Mouse (Mus musculus): Measurements from ENCODE around the gene Slc9a3r2.

Gene Slc9a3r2

GRCm38 (mm10) chr17:24593992-24594890 is 55.9 kb downstream of the Slc9a3r2 start:
- no peak for DNase-seq (ENCODE audit: low spot score in 2 of 2)

- no peak for DNase-seq (ENCODE audit: low spot score in 2 of 2)
Observed at GRCm38 (mm10) chr17:24593248-24593647, 56.9 kb downstream of the Slc9a3r2 start.

DNA sequence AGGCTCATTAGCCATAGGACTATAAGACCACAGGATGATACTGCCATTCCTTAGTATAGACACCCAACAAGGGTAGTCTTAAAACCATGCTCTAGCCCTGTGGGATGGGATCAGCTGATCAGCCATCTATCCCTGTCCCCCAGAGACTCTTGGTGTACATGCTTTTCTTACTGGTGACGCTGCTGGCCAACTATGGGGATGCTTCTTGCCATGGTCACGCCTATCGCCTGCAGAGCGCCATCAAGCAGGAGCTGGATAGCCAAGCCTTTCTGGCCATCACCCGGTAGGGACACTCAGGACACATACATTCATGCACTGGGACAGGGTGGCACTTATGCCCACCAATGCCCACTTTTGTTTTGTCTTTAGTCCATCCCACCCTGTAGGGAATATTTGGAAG is 58.4 kb downstream of the Slc9a3r2 start:
- no peak for DNase-seq (ENCODE audit: low spot score in 2 of 2)

- DNase-seq (ENCODE audit: low spot score in 2 of 2), result no peak
Observed at GRCm38 (mm10) chr17:24590943-24591342, 59.2 kb downstream of the Slc9a3r2 start.
